In genomic region chr16:30587494-30588327, GRCm38 (mm10) we compare ENCODE assay signal across 8 mouse cellular contexts. TPM values are rescaled to one million over a fixed set of nuclear protein-coding genes. Genes with fewer than 3 reads are reported as not detected.
A peak's percentile ranks its signal among the peaks of the same experiment; 100 is the strongest.
DNase-seq lines count a peak whose midpoint lies in the region; ATAC-seq lines count a peak whose summit lies in the region.

Gene Lsg1 (minus strand): TSS chr16:30587592.

- intact Hi-C loops in gastrocnemius, postnatal 14 days (cut with DNase I; ENCODE audit: low total_unique reads): no loop called here
- intact Hi-C loops in left cerebral cortex, postnatal 10 days (cut with DNase I): loop anchor here (1.0 kb wide), 1 partner anchor 37 kb away; the partner anchor contains the start of gene Tmem44

- ATAC-seq in inflammation-experienced regulatory T-cells, adult 6 months: peak; percentile 97
- peak; percentile 97 for ATAC-seq in megakaryocyte-erythroid progenitor cell, adult 5-6 weeks (replicated peaks; ENCODE audit: low FRiP score, low TSS enrichment, poor library complexity, severe bottlenecking)

- DNase-seq in adrenal gland, adult (ENCODE audit: inconsistent age in 2 of 2, low spot score in 1 of 2): peak; percentile 88 to 97
- DNase-seq in embryo, embryonic 10.5 days (ENCODE audit: low spot score): peak; percentile 97
- DNase-seq in gastrocnemius, postnatal 14 days: peak; percentile 82
- DNase-seq in left cerebral cortex, postnatal 10 days (ENCODE audit: extremely low spot score in 1 of 2, low spot score in 2 of 2): peak; percentile 90 to 91
- peak; percentile 85 for DNase-seq in right cerebral cortex, postnatal 25 days
- DNase-seq in urinary bladder, postnatal 4 days (ENCODE audit: low spot score in 2 of 2): peak; percentile 76 to 83

RNA-seq across cellular contexts. Expression of gene Lsg1, which starts in this region (rescaled TPM):
- 10 to 100 TPM; 18.3 to 19.2 TPM for total RNA-seq in gastrocnemius, postnatal 14 days (2021)
- polyA plus RNA-seq in inflammation-experienced regulatory T-cells, adult 6 months (2017; shearing (Covaris generic)): 10 to 100 TPM; 59.3 to 77.4 (median 74.7) TPM
- 10 to 100 TPM; 20.5 to 20.8 TPM for total RNA-seq in left cerebral cortex, postnatal 10 days (2021)
- total RNA-seq in megakaryocyte-erythroid progenitor cell, adult 5-6 weeks (2014; fragmentation: Nextera tagmentation): 55.9 and 70.8 TPM in 2 replicates
- 85.3 and 89.6 TPM in 2 replicates for total RNA-seq in megakaryocyte-erythroid progenitor cell, adult 5-6 weeks (2017)

Comparison
In these comparisons a context has a peak if more than half of its experiments do, and no peak if none do; other contexts are left out.
1. Peak in every context shown above with its lines: DNase-seq and ATAC-seq.